Mouse (Mus musculus): ENCODE data around the gene Hoxb5.

Gene Hoxb5

GRCm38 (mm10) chr11:96302381-96303150 is 570 bp upstream of the Hoxb5 start:
- DNase-seq (ENCODE audit: low spot score): no peak

DNA sequence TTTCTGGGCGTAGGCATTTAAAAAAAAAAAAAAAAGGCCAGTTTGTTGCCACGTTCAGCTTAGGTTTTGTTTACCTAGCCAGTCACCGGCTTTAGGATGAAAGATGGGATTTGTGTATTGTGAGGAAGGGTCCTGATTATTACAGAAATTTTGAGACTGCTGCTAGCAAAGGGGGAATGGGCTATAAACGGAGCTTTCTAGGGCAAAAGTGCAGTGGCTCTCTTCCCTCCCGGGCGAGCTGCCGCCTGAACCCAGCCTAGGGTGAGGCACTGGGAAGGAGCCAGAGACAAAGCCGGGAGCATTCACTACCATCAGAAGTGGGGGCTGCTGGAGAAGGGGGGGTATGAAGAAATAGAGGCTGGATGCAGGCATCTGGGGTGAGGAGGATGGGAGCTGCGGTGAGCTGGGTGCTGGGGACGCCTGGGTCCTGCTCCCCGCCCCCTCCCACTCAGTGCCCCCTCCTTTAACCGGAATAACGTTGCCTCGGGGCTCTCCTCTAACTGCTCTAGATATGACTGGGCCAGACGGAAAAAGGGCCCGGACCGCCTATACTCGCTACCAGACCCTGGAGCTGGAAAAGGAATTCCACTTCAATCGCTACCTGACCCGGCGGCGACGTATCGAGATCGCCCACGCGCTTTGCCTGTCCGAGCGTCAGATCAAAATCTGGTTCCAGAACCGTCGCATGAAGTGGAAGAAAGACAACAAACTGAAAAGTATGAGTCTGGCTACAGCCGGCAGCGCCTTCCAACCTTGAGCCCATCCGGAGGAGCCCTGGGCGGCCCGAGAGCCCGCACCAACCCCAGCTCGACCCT is 1.5 kb downstream of the Hoxb5 start:
- DNase-seq (ENCODE audit: low spot score): no peak

DNA sequence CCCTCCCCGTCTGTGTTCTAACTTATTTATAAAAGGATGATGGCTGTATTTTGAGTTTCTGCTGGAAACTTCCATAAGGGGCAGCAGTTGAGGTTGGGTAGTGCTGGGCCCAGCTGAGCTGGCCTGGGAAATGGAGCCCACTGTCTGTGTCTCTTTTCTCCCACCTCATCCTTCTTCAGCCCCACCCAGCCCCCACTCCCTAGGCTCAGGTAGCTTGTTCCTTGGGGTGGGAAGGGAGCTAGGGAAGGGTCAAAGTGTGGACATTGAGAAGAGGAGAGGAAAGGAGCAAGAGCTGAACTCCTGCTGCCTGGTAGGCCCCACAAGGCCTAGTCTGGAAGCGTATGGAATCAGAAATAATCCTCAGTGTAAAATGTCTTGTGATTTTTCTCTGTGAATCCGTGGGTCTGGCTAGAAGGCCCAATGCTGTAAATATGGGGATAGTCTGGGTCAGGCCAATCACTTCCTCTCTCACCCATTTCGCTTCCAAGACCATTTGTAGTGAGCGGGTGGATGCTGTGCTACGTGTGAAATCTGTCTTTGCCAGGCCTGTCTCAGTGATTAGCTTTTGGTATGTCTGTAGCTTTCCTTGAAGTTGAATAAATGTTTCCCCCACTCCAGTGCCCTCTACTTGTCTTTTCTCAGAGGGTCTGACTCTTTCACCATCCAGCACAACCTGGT is 2.5 kb downstream of the Hoxb5 start:
- DNase-seq (ENCODE audit: low spot score): no peak

GRCm38 (mm10) chr11:96306183-96306907 is 3.2 kb downstream of the Hoxb5 start:
- no peak for DNase-seq (ENCODE audit: low spot score)

- DNase-seq (ENCODE audit: low spot score): no peak
Observed at GRCm38 (mm10) chr11:96306908-96307269, 3.8 kb downstream of the Hoxb5 start.

- no peak for DNase-seq (ENCODE audit: low spot score)
Observed at GRCm38 (mm10) chr11:96308763-96309162, 5.6 kb downstream of the Hoxb5 start.

GRCm38 (mm10) chr11:96309288-96309687 is 6.2 kb downstream of the Hoxb5 start:
- DNase-seq (ENCODE audit: low spot score): peak; percentile 71

- no peak for DNase-seq (ENCODE audit: low spot score)
Observed at GRCm38 (mm10) chr11:96310183-96310938, 7.2 kb downstream of the Hoxb5 start.

DNA sequence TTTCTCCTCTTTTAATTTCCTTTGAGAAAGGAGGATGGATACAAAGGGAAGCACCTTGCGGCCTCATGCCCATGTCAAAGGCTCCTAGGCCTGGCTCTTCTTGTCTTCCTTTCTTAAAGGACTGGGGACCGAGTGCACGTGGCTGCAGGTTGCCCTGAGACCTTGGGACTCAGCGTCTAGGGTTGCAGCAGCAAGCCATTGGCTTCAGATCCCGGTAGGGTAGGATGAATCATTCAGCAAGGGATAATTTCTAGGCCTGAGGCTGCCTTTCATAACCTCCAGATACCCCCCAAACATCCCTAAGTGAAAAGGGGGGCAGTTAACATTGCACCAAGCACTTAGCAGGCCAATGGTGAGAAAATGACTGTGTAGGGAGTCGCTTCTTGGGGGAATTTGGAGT is 8.0 kb downstream of the Hoxb5 start:
- no peak for DNase-seq (ENCODE audit: low spot score)

GRCm38 (mm10) chr11:96311520-96312417 is 8.6 kb downstream of the Hoxb5 start:
- peak; percentile 81 for DNase-seq (ENCODE audit: low spot score)

GRCm38 (mm10) chr11:96313134-96313533 is 10.0 kb downstream of the Hoxb5 start:
- no peak for DNase-seq (ENCODE audit: low spot score)

- DNase-seq (ENCODE audit: low spot score): no peak
Observed at GRCm38 (mm10) chr11:96313806-96314428, 10.8 kb downstream of the Hoxb5 start.

GRCm38 (mm10) chr11:96314671-96315343 is 11.7 kb downstream of the Hoxb5 start:
- DNase-seq (ENCODE audit: low spot score): no peak

- DNase-seq (ENCODE audit: low spot score): no peak
Observed at GRCm38 (mm10) chr11:96315344-96315681, 12.2 kb downstream of the Hoxb5 start.

DNA sequence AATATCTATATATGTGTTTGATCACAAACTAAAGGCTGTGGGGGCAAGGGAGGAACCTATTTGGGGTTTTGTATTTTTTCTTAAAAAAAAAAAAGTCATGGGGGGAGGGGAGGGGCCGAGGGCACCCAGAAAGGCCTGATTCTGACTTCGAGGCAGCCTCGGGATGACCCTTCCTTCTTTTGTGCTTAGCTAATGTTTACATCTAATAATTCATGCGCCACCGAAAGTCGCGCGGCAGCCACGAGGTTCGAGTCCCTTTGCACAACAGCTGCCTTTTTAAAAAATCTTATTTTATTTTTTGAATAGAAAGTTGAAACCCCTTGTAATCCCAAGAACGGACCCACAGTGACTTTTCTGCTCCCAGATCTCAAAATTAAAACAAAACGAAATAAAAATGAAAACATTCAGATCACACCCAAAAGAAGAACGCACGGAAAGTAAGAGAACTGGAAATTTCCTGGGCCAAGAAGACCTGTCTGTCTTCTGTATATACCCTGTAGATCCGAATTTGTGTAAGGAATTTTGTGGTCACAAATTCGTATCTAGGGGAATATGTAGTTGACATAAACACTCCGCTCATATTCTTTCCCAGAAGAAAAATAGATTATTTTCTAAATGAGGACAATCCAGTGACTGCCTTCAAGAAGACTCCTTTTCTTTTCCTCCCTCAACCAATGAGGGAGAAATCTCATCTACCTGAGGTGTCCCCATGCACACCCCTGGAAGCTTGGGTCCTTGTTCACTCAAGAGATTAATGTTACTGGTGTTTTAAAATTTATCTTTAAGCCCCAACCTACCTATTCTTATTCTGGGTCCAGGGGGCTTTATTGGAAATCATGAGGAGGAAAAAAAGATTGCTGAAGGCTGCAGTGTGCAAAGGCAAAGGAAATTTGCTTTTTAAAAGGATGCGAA is 13.8 kb downstream of the Hoxb5 start:
- DNase-seq (ENCODE audit: low spot score): no peak

GRCm38 (mm10) chr11:96317608-96318367 is 14.7 kb downstream of the Hoxb5 start, which contains the start of gene Hoxb4:
TSS of gene Hoxb4 (plus strand) at chr11:96318267.
- DNase-seq (ENCODE audit: low spot score): no peak

DNA sequence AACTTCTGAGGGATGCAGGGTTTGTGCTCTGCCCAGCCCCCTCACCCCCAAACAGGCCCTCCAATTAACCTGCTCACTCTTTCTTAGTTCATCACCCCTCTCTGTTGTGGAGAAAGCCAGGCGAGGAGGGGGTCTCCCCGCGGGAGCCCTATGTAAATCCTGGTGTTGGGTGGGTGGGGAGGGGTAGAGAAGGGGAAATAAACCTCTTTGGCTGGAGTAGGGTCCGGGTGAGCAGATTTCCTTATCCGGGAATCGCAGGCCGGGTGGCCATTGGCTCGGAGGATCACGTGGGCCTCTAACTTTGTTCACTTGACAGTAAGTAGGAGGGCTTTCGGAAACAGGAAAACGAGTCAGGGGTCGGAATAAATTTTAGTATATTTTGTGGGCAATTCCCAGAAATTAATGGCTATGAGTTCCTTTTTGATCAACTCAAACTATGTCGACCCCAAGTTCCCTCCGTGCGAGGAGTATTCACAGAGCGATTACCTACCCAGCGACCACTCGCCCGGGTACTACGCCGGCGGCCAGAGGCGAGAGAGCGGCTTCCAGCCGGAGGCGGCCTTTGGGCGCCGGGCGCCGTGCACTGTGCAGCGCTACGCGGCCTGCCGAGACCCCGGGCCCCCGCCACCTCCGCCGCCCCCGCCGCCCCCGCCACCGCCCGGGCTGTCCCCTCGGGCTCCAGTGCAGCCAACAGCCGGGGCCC is 15.4 kb downstream of the Hoxb5 start:
- DNase-seq (ENCODE audit: low spot score): peak; percentile 82
